Mouse (Mus musculus): Measurements from ENCODE around the gene Rrp1b.
"Not testable (repeated sequence)": the region's sequence is repeated elsewhere in the genome, so short reads cannot be mapped to it uniquely, and the experiment has no call there.

Rrp1b gene

DNA sequence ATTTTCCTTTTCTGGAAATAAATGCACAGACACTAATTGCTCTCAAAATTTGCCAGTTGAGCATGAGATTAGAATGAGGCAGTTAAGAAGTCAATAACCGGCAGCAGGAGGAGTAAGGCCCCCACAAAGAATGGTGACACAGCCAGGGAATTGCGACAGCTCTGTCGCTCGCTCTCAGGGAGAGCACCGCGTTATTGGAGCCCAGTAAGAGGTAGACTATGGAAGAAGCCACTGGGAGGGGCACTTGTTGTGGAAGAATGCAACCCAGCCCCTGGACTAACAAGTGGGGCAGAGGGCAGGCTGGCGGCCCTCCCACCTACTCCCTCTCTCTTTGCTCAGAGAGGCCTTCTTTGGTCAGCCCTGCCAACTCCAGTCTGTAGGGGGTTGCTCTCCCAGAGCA, 4.2 kb upstream of the Rrp1b start:
- no peak for DNase-seq (ENCODE audit: low read depth, low spot score)

DNA sequence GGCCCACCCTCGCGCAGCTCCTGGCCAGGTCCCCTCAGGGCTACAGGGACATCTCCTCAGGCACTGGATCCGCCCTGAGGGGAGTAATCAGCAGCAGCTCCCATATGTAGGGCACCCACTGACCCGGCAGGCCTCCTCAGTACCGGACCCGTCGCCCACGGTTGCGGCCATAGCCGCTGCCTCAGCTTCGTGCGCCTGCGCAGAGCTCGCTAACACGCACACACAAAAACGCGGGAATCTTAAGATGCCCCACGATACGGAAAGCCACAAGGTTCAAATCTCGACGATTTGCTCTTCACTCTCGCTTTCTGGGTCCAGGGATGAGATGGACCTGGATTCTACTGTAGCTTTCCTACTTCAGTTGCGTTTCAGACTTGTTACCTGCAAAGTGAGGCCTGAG, 1.6 kb upstream of the Rrp1b start:
- DNase-seq (ENCODE audit: low read depth, low spot score): peak; percentile 95

DNA sequence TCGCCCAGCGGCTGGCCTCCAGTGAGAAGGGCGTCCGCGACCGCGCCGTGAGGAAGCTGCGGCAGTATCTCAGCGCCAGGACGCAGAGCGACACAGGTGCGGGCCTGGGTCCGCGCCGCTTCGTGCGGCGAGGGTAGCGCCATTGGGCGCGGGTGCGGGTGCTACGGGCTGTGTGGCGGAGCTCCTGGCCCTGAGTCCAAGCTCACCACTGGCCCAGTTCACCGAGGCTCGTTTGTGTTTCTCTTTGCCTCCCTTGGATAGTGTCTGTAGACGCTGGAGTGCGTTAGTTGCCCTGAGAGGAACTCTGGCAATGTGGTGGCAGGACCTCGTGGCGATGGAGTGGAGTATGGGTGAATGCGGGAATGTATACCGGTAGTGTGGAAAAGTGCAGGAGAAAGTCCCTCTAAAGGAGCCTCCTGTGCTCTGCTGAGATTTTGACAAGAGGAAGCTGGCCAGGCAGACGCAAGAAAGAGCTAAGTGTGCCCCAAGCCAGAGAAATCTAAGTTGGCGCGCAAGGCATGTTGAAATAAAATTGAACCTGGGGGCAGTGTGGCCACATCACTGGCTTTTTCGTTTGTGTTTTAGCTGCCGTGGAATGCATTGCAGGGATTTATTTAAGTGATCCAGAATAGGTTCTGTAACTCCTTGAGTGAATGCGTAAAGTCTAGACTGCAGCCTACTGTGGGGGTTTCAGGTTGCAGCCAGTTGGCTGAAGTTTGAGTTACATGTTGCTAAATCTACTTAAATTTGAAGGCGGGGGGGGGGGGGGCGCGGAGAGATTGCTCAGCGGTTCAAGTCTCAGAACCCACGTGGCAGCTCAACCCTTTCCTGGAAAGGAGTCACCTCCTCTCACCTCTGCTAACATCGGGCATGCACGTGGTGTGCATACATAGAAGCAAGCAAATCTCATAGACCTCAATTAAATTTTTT, 874 bp downstream of the Rrp1b start:
- DNase-seq (ENCODE audit: low read depth, low spot score): no peak

DNA sequence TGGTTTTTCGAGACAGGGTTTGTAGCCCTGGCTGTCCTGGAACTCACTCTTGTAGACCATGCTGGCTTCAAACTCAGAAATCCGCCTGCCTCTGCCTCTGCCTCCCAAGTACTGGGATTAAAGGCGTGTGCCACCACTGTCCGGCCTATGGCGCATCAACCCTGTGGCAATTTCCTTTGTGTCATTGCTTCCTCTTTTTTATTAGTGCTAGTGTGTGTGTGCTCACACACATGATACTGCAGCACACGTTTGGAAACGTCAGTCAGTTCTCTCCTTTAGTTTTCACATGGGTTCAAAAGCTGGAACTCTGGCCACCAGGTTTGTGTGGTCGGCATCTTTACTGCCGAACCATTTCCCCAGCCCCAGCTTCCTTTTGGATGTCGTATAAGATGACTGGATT, 4.4 kb downstream of the Rrp1b start:
- no peak for DNase-seq (ENCODE audit: low read depth, low spot score)

- DNase-seq (ENCODE audit: low read depth, low spot score): no peak
Observed at GRCm38 (mm10) chr17:32046541-32046940, 10.6 kb downstream of the Rrp1b start.

DNA sequence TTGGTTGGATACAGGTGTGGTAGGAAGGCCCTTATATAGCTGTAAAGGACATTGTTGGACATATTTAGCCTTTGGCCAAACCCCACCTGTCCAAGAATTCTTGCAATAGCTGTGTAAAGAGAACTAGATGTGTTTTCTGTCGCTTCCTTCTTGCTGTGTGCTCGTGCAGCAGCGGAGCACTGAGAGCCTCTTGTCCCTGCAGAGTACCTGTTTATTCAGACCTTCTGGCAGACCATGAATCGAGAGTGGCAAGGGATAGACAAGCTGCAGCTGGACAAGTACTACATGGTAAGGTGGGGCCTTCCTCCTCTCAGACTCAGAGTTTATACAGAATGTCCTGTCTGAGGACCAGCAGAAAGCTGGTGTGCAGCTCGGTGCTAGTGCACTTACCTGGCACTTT, 12.5 kb downstream of the Rrp1b start:
- DNase-seq (ENCODE audit: low read depth, low spot score): no peak

- peak; percentile 23 for DNase-seq (ENCODE audit: low read depth, low spot score)
Observed at GRCm38 (mm10) chr17:32049914-32050313, 14.0 kb downstream of the Rrp1b start.

DNA sequence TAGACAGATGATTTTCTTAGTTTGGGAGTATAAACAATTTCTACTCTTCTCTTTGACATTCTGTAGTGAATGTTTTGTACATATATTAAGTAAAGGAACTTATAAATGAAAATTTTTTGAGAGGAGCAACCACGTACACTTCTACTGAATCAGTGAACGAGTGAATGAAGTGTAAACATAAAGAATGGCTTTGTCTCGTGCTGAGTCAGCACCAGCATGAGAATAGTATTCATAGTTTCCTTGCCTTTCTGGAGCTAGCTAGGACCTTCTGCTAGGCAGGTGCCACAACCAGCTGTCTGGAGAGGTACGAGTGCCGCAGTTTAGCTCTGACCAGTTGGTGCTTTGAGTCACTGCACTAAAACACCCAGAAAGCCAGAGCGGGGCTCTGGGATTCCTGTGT, 14.7 kb downstream of the Rrp1b start:
- no peak for DNase-seq (ENCODE audit: low read depth, low spot score)

DNA sequence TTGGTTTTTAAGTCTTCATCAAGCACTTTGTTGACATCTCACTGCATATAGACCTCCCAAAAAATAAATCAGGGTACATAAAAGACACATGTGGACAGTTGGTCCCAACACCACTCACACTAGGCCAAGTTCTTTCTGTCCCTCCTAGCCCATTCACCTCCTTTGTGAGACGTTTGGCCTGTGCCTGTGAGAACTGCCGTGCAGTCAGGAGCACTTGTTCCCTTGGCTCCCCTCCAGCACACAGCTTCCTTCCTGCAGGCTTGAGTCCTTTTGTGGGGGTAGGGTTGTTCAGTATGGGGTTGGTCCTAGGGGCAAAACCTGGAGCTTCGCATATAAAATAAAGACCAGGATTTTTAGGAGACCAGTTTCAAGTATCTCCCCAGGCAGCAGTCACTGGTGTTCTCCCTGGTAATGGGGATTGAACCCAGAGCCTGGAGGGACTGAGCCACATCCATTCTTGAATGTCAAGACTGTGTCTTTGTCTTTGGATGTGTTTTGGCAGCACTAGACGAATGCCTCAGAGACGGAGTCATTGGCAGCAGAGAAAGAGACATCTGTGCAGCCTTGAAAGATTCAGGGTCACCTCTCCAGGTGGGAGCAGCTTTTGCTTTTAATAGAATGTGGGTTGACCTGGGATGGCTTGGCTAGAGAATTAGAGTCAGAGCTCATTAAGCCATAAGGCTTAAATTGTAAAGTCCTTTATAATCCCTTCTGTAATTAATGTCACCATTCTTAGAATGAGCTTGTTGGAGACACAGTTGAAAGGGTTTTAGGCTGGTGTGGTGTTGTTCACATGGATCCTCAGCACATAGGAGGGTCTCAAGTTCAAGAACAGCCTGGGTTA, 16.6 kb downstream of the Rrp1b start:
- DNase-seq (ENCODE audit: low read depth, low spot score): no peak

DNA sequence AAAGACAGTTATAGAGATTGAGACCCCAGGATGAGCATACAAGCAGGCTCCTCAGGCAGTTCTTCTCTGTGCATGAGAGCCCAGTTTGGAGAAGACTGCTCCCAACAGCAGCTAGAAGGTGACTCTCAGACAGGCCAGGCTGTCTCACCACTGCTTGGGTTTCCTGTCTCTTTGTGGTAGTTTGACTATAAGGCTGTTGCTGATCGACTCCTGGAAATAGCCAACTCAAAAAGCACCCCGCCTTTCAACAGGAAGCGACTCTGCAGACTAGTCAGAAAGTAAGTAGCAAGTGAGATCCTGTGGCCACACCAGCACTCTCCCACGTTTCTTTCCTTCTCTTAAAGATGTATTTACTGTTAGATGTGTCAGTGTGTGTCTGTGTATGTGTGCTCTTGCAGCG, 17.8 kb downstream of the Rrp1b start:
- no peak for DNase-seq (ENCODE audit: low read depth, low spot score)

- peak; percentile 75 for DNase-seq (ENCODE audit: low read depth, low spot score)
Observed at GRCm38 (mm10) chr17:32057843-32058242, 21.9 kb downstream of the Rrp1b start.

DNA sequence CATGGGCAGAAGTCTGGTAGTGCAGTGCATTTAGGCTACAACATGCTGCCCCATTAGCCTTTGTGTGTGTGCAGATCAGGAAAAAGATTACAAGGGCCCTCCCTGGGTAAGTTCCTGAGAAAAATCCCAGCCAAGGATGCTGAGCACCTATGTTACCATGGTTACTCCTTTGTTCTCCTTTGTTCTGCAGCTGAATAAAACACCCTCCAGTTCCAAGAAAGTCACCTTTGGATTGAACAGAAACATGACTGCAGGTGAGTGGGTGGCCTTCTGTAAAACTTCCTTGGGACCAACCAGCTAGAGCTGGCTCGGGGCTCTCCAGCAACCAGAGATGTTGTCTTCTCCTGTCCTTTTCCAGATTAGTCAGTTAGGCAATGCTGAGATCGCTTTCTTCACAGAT, 23.2 kb downstream of the Rrp1b start:
- DNase-seq (ENCODE audit: low read depth, low spot score): peak; percentile 18

- peak; percentile 43 for DNase-seq (ENCODE audit: low read depth, low spot score)
Observed at GRCm38 (mm10) chr17:32061219-32061618, 25.3 kb downstream of the Rrp1b start.

DNA sequence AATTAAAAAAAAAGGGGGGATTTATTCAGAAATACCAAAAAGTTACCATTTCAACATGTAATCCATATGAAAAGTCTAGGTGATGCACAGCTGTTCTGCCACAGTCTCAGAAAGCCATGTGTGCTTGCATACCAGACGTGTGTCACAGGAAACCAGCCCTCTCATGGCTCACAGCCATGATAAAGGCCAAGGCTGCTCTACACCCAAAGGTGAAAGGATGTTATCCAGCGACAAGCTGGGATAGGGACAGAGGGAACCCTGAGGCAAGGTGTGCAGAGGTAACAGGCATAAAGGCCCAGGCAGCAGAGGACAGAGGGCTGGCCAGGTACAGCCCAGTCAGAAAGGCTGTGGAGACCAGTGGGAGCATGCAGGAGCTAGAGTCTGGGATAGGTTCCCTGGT, 27.8 kb downstream of the Rrp1b start:
- DNase-seq (ENCODE audit: low read depth, low spot score): no peak

GRCm38 (mm10) chr17:32064762-32065161, 28.9 kb downstream of the Rrp1b start:
- DNase-seq (ENCODE audit: low read depth, low spot score): not testable (repeated sequence)

GRCm38 (mm10) chr17:32067541-32067940, 31.6 kb downstream of the Rrp1b start:
- peak; percentile 45 for DNase-seq (ENCODE audit: low read depth, low spot score)

GRCm38 (mm10) chr17:32068381-32068780, 32.5 kb downstream of the Rrp1b start:
- no peak for DNase-seq (ENCODE audit: low read depth, low spot score)

DNA sequence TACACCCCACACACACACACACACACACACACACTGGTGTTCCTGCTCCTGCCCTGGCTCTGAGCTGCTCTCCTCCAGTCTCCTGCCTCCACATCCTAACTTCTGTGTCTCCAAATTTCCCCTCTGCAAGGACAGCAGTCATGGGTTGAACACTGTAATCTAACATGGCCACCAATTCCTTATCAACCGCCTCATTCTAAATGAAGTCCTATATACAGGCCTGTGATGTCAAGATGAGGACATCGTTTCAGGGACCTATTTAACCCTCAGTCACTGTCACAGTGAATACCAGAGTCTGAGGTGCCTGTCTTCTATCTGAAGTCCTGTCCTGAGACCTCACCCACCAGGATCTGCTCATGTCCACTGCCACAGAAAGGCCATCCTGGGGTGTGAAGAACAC, 32.9 kb downstream of the Rrp1b start:
- no peak for DNase-seq (ENCODE audit: low read depth, low spot score)

GRCm38 (mm10) chr17:32073359-32073758, 37.5 kb downstream of the Rrp1b start:
- peak; percentile 88 for DNase-seq (ENCODE audit: low read depth, low spot score)

- no peak for DNase-seq (ENCODE audit: low read depth, low spot score)
Observed at GRCm38 (mm10) chr17:32074658-32075057, 38.8 kb downstream of the Rrp1b start.

- DNase-seq (ENCODE audit: low read depth, low spot score): peak; percentile 85
Observed at GRCm38 (mm10) chr17:32075164-32075563, 39.3 kb downstream of the Rrp1b start.

- no peak for DNase-seq (ENCODE audit: low read depth, low spot score)
Observed at GRCm38 (mm10) chr17:32083351-32083750, 47.5 kb downstream of the Rrp1b start.

DNA sequence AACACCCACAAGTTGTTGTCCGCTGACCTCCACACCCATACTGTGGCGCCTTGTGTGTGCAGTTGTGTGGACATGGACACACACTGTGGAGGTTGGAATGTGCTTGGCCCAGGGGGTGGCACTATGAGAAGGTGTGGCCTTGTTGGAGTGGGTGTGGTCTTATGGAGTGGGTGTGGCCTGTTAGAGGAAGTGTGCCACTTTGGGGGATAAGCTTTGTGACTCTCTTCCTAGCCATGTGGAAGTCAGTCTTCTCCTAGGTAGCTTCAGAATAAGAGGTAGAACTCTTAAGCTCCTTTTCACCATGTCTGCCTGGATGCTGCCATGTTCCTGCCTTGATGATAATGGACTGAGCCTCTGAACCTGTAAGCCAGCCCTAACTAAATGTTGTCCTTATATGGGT, 51.2 kb downstream of the Rrp1b start:
- peak; percentile 41 for DNase-seq (ENCODE audit: low read depth, low spot score)

All from ZHBTc4 (cell line).